ENCODE assay signal across 17 mouse cellular contexts in genomic region chr1:179485784-179486540, GRCm38 (mm10). TPM values are rescaled to one million over a fixed set of nuclear protein-coding genes. Genes with fewer than 3 reads are reported as not detected.
DNase-seq lines count a peak whose midpoint lies in the region; ATAC-seq and TF ChIP-seq lines count a peak whose summit lies in the region.
"Had no signal": no experiment of that assay in that cellular context is flagged by ENCODE, and none has a peak within 500 bp of the region (broad histone marks: within the 10 kb centered on the region; RNA-seq: fewer than 3 reads in every experiment).

No protein-coding gene starts in this region.

- no peak overlapping the region for H3K4me2 ChIP-seq in heart, embryonic 14.5 days (ENCODE audit: low read length)
- no peak overlapping the region for H3K4me2 ChIP-seq in lung, embryonic 16.5 days (ENCODE audit: low read depth, low read length)
- no peak overlapping the region for H3K4me2 ChIP-seq in intestine, embryonic 16.5 days (ENCODE audit: low read depth, low read length)
- no peak overlapping the region for H3K4me2 ChIP-seq in midbrain, embryonic 15.5 days
- H3K4me2 ChIP-seq: liver, embryonic 11.5 days; neural tube, embryonic 12.5 days had no signal

- DNase-seq in heart, postnatal 4 days = no peak
- no peak for DNase-seq in lung, postnatal 36 days
- DNase-seq in left cerebral cortex, postnatal 14 days (ENCODE audit: low spot score in 2 of 2) = no peak
- DNase-seq: adrenal gland, adult 2 months; cerebellum, adult 9-10 months; kidney, adult 9 months; thymus, postnatal 4 days had no signal

- no peaks in the 10 kb centered on the region for H3K27me3 ChIP-seq in heart, embryonic 14.5 days (ENCODE audit: control insufficient read depth, insufficient read depth, low read length)
- H3K27me3 ChIP-seq in lung, embryonic 16.5 days (ENCODE audit: control insufficient read depth, insufficient read depth, low read depth, low read length) = no peaks in the 10 kb centered on the region
- no peaks in the 10 kb centered on the region for H3K27me3 ChIP-seq in intestine, embryonic 16.5 days (replicated peaks; ENCODE audit: control insufficient read depth, insufficient read depth, low read length)
- H3K27me3 ChIP-seq in midbrain, embryonic 15.5 days (replicated peaks) = no peaks in the 10 kb centered on the region
- H3K27me3 ChIP-seq: CH12.LX; neural tube, embryonic 12.5 days had no signal

- 0 out of 2 replicates have a peak, but pooled peaks cover 4% of the 10 kb centered on the region for H3K9me3 ChIP-seq in heart, embryonic 14.5 days (ENCODE audit: control insufficient read depth, low read length)
- H3K9me3 ChIP-seq in lung, embryonic 16.5 days (ENCODE audit: control insufficient read depth, low read length) = no peaks in the 10 kb centered on the region
- no peaks in the 10 kb centered on the region for H3K9me3 ChIP-seq in intestine, embryonic 16.5 days (ENCODE audit: control insufficient read depth, low read length)
- no peaks in the 10 kb centered on the region for H3K9me3 ChIP-seq in midbrain, embryonic 15.5 days
- H3K9me3 ChIP-seq: hindbrain, embryonic 10.5 days; neural tube, embryonic 12.5 days had no signal

- 23% methylated on average over 3 of the region's 3 CpGs for WGBS in heart, embryonic 14.5 days
- WGBS in lung, embryonic 16.5 days = 32% methylated on average over 3 of the region's 3 CpGs
- 28% methylated on average over 3 of the region's 3 CpGs for WGBS in intestine, embryonic 16.5 days
- WGBS in midbrain, embryonic 15.5 days = 21% methylated on average over 3 of the region's 3 CpGs

- no peak for ATAC-seq in heart, embryonic 14.5 days (ENCODE audit: insufficient number of reproducible peaks, insufficient read depth, low FRiP score, low read depth)
- peak; percentile 60 for ATAC-seq in lung, embryonic 16.5 days (ENCODE audit: low read depth)
- peak; percentile 72 for ATAC-seq in intestine, embryonic 16.5 days
- ATAC-seq in midbrain, embryonic 15.5 days (replicated peaks) = no peak

- H3K27ac ChIP-seq in heart, embryonic 14.5 days (replicated peaks in 1 of 2; ENCODE audit: control insufficient read depth in 1 of 2, insufficient read depth in 1 of 2, low read depth in 2 of 2, low read length in 2 of 2) = peak overlapping the region; percentile 18 to 69
- H3K27ac ChIP-seq in lung, embryonic 16.5 days (ENCODE audit: low read length) = peak overlapping the region; percentile 72
- peak overlapping the region; percentile 3; the same call in 1 of the 2 replicates for H3K27ac ChIP-seq in bone marrow macrophage, adult 2 months (ENCODE audit: insufficient read depth, low read depth, low read length)
- H3K27ac ChIP-seq in intestine, embryonic 16.5 days (ENCODE audit: low read length) = 0 out of 2 replicates have a peak overlapping the region, but pooled peaks have one; percentile 18
- no peak overlapping the region for H3K27ac ChIP-seq in midbrain, embryonic 15.5 days
- H3K27ac ChIP-seq: hindbrain, embryonic 10.5 days; layer of hippocampus, adult 2 months; neural tube, embryonic 12.5 days had no signal

- intact Hi-C loops in left cerebral cortex, postnatal 14 days (cut with DNase I) = no loop called here

- peaks cover 9 to 10% of the 10 kb centered on the region in 2 experiments; a peak in 3 of 4 replicates for H3K4me1 ChIP-seq in heart, embryonic 14.5 days (ENCODE audit: control insufficient read depth in 2 of 2, insufficient read depth in 2 of 2, low read length in 2 of 2)
- peaks cover 7% of the 10 kb centered on the region for H3K4me1 ChIP-seq in lung, embryonic 16.5 days (replicated peaks; ENCODE audit: control insufficient read depth, insufficient read depth, low read length)
- peaks cover 24% of the 10 kb centered on the region for H3K4me1 ChIP-seq in bone marrow macrophage, adult 2 months (ENCODE audit: control insufficient read depth, insufficient read depth, low read length)
- H3K4me1 ChIP-seq in intestine, embryonic 16.5 days (ENCODE audit: control insufficient read depth, insufficient read depth, low read length) = peaks cover 9% of the 10 kb centered on the region
- H3K4me1 ChIP-seq in midbrain, embryonic 15.5 days = 0 out of 2 replicates have a peak, but pooled peaks cover 2% of the 10 kb centered on the region

- TF ChIP-seq CTCF in bone marrow macrophage, adult 2 months (IDR thresholded peaks at IDR 0.05; ENCODE audit: low read depth, low read length) = no peak

- no peaks in the 10 kb centered on the region for H3K36me3 ChIP-seq in heart, embryonic 14.5 days (ENCODE audit: control insufficient read depth, insufficient read depth, low read length)
- H3K36me3 ChIP-seq in lung, embryonic 16.5 days (ENCODE audit: control insufficient read depth, insufficient read depth, low read length) = no peaks in the 10 kb centered on the region
- H3K36me3 ChIP-seq in intestine, embryonic 16.5 days (ENCODE audit: control insufficient read depth, insufficient read depth, low read length) = no peaks in the 10 kb centered on the region
- H3K36me3 ChIP-seq in midbrain, embryonic 15.5 days (replicated peaks) = no peaks in the 10 kb centered on the region
- H3K36me3 ChIP-seq: hindbrain, embryonic 10.5 days; neural tube, embryonic 12.5 days had no signal

- no peak for TF ChIP-seq POLR2A in bone marrow macrophage, adult 2 months (IDR thresholded peaks at IDR 0.05; ENCODE audit: borderline replicate concordance, low read depth, low read length)

- H3K9ac ChIP-seq in heart, embryonic 14.5 days (ENCODE audit: low read length) = no peak overlapping the region
- H3K9ac ChIP-seq in lung, embryonic 16.5 days (ENCODE audit: low read length) = no peak overlapping the region
- H3K9ac ChIP-seq in intestine, embryonic 16.5 days (ENCODE audit: low read depth, low read length) = no peak overlapping the region
- H3K9ac ChIP-seq in midbrain, embryonic 15.5 days = no peak overlapping the region
- H3K9ac ChIP-seq: neural tube, embryonic 12.5 days had no signal

- no peak overlapping the region for H3K4me3 ChIP-seq in heart, embryonic 14.5 days (ENCODE audit: control insufficient read depth in 1 of 2, insufficient read depth in 1 of 2, low read depth in 1 of 2, low read length in 2 of 2)
- H3K4me3 ChIP-seq in lung, embryonic 16.5 days (ENCODE audit: low read length) = no peak overlapping the region
- no peak overlapping the region for H3K4me3 ChIP-seq in bone marrow macrophage, adult 2 months (ENCODE audit: insufficient read depth, low read length)
- no peak overlapping the region for H3K4me3 ChIP-seq in intestine, embryonic 16.5 days (ENCODE audit: low read length)
- no peak overlapping the region for H3K4me3 ChIP-seq in midbrain, embryonic 15.5 days
- H3K4me3 ChIP-seq: hindbrain, embryonic 10.5 days; layer of hippocampus, adult 2 months; neural tube, embryonic 12.5 days had no signal

RNA-seq across cellular contexts. Expression of gene Smyd3, which starts 31.9 kb away (rescaled TPM):
- 11.0 and 11.3 TPM in 2 replicates for polyA plus RNA-seq in heart, embryonic 14.5 days (2014; fragmentation: Nextera tagmentation; extraction: Ambion mirVana)
- total RNA-seq in heart, postnatal 4 days (2021) = 1 to 10 TPM; 8.0 to 8.4 TPM
- polyA plus RNA-seq in lung, embryonic 16.5 days (2015; fragmentation: Nextera tagmentation; extraction: Ambion mirVana) = 16.8 and 19.1 TPM in 2 replicates
- polyA plus RNA-seq in bone marrow macrophage, adult 2 months (2012; ENCODE audit: insufficient read depth, insufficient read length, missing spikeins) = 19.9 and 20.3 TPM in 2 replicates
- polyA plus RNA-seq in intestine, embryonic 16.5 days (2015; fragmentation: Nextera tagmentation; extraction: Ambion mirVana) = 16.1 and 16.7 TPM in 2 replicates
- total RNA-seq in left cerebral cortex, postnatal 14 days (2021) = 10 to 100 TPM; 19.1 to 20.6 TPM
- polyA plus RNA-seq in midbrain, embryonic 15.5 days (2015; fragmentation: Nextera tagmentation; extraction: Ambion mirVana) = 23.5 and 24.8 TPM in 2 replicates

Comparison
In these comparisons a context has a peak if more than half of its experiments do, and no peak if none do; other contexts are left out.
1. ATAC-seq: peak in lung, embryonic 16.5 days (single experiment) and intestine, embryonic 16.5 days (single experiment); none in heart, embryonic 14.5 days (single experiment) and midbrain, embryonic 15.5 days (single experiment).